Mouse (Mus musculus): Measurements from ENCODE around the gene Tsga10ip. TPM values are rescaled to one million over a fixed set of nuclear protein-coding genes. Genes with fewer than 3 reads are reported as not detected.
"Not testable (repeated sequence)": the region's sequence is repeated elsewhere in the genome, so short reads cannot be mapped to it uniquely, and the experiment has no call there.

Tsga10ip gene
- polyA plus RNA-seq, 1 experiment from 2014 or later = not detected

- peaks cover 33% of the 10 kb centered on the region for H3K4me1 ChIP-seq
- no peak overlapping the region for H3K4me3 ChIP-seq
- H3K9ac ChIP-seq = no peak overlapping the region
- H3K4me2 ChIP-seq = no peak overlapping the region
- H3K9me3 ChIP-seq = no peaks in the 10 kb centered on the region
- peaks cover 11% of the 10 kb centered on the region; the same call in 1 of the 2 replicates for H3K36me3 ChIP-seq (replicated peaks)
- WGBS = 89% methylated on average over 5 of the region's 5 CpGs
- ATAC-seq (replicated peaks) = no peak
- no peaks in the 10 kb centered on the region for H3K27me3 ChIP-seq (replicated peaks)
- H3K27ac ChIP-seq = no peak overlapping the region
These were observed 19.5 kb upstream of the Tsga10ip start for GRCm38 (mm10) chr19:5421784-5422183.

- Histone ChIP-seq H3K27ac (no peak overlapping the region), H3K9me3 (no peaks in the 10 kb centered on the region), H3K36me3 (replicated peaks) (0 out of 2 replicates have a peak, but pooled peaks cover 4% of the 10 kb centered on the region), H3K9ac (no peak overlapping the region), H3K27me3 (replicated peaks) (no peaks in the 10 kb centered on the region), H3K4me3 (no peak overlapping the region), H3K4me1 (peaks cover 21% of the 10 kb centered on the region), H3K4me2 (no peak overlapping the region)
- no peak for ATAC-seq (replicated peaks)
- WGBS = 93% methylated on average over 6 of the region's 6 CpGs
These were observed 18.3 kb upstream of the Tsga10ip start for GRCm38 (mm10) chr19:5420579-5420978.

DNA sequence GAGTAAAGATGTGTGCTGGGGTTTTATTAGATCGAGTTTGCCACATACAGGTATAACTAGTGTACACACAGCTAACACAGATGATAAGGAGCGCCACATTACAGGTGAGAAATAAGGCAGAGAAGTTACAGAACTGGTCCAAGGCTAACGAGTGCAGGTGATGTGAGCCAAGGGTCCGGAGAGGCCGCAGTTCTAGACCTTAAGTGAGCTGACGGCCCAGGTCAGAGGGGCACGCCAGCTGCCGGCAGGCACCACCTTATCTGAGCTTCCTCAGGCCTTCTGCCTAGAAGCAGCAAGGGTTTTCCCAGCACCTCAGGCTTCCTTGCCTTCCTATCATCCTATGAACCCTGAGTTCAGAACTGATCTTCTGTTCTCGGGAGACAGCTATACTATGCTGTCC is 17.3 kb upstream of the Tsga10ip start:
- Histone ChIP-seq H3K27me3 (replicated peaks) (no peaks in the 10 kb centered on the region), H3K4me2 (no peak overlapping the region), H3K9me3 (no peaks in the 10 kb centered on the region), H3K27ac (no peak overlapping the region), H3K4me1 (peaks cover 21% of the 10 kb centered on the region), H3K36me3 (replicated peaks) (0 out of 2 replicates have a peak, but pooled peaks cover 4% of the 10 kb centered on the region), H3K9ac (no peak overlapping the region), H3K4me3 (no peak overlapping the region)
- 89% methylated on average over 9 of the region's 9 CpGs for WGBS
- ATAC-seq (replicated peaks) = no peak

DNA sequence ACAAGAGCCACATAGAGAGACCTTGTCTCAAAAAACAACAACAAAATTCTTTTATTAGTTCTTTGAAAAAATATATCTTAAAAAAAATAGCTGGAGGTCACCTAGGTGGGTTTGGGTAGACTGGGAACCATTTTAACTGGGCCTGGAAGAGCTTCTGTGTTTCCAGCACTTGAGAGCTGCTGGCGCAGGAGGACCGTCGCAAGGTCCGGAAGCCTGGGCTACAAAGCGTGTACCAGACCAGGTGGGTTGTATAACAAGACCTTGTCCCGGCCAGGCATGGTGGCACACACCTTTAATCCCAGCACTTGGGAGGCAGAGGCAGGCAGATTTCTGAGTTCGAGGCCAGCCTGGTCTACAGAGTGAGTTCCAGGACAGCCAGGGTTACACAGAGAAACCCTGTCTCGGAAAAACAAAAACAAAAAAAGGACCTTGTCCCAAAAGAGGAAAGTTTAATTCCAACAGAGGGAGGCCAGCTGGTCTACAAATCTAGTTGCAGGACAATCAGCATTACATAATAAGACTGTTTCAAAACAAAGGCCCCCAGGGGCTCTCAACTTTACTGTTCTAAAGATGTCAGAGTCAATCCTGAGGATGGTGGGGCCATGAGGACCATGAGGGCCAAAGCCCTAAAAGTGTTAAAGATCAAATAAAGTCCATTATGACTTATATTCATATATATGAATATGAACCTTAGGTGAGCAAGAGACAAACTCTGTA is 16.6 kb upstream of the Tsga10ip start:
- 92% methylated on average over 8 of the region's 8 CpGs for WGBS
- Histone ChIP-seq H3K36me3 (replicated peaks) (0 out of 2 replicates have a peak, but pooled peaks cover 4% of the 10 kb centered on the region), H3K27ac (no peak overlapping the region), H3K9me3 (no peaks in the 10 kb centered on the region), H3K9ac (no peak overlapping the region), H3K27me3 (replicated peaks) (no peaks in the 10 kb centered on the region), H3K4me2 (no peak overlapping the region), H3K4me3 (no peak overlapping the region), H3K4me1 (peaks cover 21% of the 10 kb centered on the region)
- ATAC-seq (replicated peaks) = no peak

DNA sequence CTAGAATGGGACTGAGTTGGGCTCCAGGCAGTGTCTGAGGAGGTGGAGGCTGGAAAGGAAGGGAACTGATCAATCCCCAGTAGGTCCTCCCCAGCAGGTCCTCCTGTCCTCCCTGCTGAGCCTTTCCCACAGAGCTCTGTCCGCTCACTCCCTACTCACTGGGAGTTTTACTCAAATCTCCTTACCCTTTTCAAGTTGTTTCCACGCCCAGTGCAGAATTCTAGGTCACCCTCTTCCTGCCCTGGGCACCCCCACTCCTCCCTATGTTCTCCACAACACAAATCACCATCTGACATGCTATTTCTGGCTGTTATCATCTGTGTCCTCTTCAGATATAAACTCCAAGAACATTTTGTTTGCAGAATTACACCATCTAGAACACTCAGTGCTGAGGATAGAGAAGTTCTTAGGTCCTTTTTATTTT is 12.2 kb upstream of the Tsga10ip start:
- Histone ChIP-seq H3K9me3 (no peaks in the 10 kb centered on the region), H3K27me3 (replicated peaks) (no peaks in the 10 kb centered on the region), H3K4me2 (no peak overlapping the region), H3K27ac (no peak overlapping the region), H3K4me3 (no peak overlapping the region), H3K36me3 (replicated peaks) (no peaks in the 10 kb centered on the region), H3K4me1 (no peaks in the 10 kb centered on the region), H3K9ac (no peak overlapping the region)
- no peak for ATAC-seq (replicated peaks)
- 69% methylated on average over 2 of the region's 2 CpGs for WGBS

GRCm38 (mm10) chr19:5413840-5414239 is 11.5 kb upstream of the Tsga10ip start:
- H3K36me3 ChIP-seq (replicated peaks) = no peaks in the 10 kb centered on the region
- 70% methylated on average over 4 of the region's 4 CpGs for WGBS
- H3K9me3 ChIP-seq = no peaks in the 10 kb centered on the region
- no peak overlapping the region for H3K27ac ChIP-seq
- ATAC-seq (replicated peaks) = no peak
- no peak overlapping the region for H3K4me2 ChIP-seq
- no peak overlapping the region for H3K4me3 ChIP-seq
- no peaks in the 10 kb centered on the region for H3K4me1 ChIP-seq
- no peaks in the 10 kb centered on the region for H3K27me3 ChIP-seq (replicated peaks)
- H3K9ac ChIP-seq = no peak overlapping the region

DNA sequence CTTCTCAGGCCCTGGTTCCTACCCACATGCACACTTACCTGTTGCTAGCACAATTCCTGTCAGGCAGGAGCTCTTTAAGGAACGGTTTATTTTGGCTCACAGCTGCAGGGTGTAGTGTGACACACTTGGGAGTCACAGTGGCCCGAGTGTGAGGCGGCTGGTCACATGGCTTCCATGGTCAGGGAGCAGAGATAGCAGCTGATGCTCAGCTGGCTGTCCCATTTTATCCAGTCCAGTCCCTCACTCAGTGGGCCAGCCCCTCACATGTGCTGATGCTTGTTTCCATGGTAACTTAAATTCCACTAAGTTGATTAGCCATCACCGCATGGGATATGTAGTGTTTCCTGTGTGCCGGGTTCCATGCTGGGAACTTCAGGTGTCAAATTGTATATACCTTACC is 9.6 kb upstream of the Tsga10ip start:
- Histone ChIP-seq H3K4me2 (no peak overlapping the region), H3K4me3 (no peak overlapping the region), H3K4me1 (peaks cover 13% of the 10 kb centered on the region), H3K27me3 (replicated peaks) (no peaks in the 10 kb centered on the region), H3K9me3 (no peaks in the 10 kb centered on the region), H3K27ac (no peak overlapping the region), H3K9ac (no peak overlapping the region), H3K36me3 (replicated peaks) (no peaks in the 10 kb centered on the region)
- WGBS = 74% methylated on average over 5 of the region's 5 CpGs
- no peak for ATAC-seq (replicated peaks)

GRCm38 (mm10) chr19:5410641-5411040 is 8.3 kb upstream of the Tsga10ip start:
- Histone ChIP-seq H3K9ac (no peak overlapping the region), H3K36me3 (replicated peaks) (no peaks in the 10 kb centered on the region), H3K4me2 (no peak overlapping the region), H3K9me3 (no peaks in the 10 kb centered on the region), H3K27me3 (replicated peaks) (no peaks in the 10 kb centered on the region), H3K4me1 (peaks cover 16% of the 10 kb centered on the region), H3K27ac (no peak overlapping the region), H3K4me3 (no peak overlapping the region)
- 88% methylated on average over 5 of the region's 5 CpGs for WGBS
- ATAC-seq (replicated peaks) = no peak

DNA sequence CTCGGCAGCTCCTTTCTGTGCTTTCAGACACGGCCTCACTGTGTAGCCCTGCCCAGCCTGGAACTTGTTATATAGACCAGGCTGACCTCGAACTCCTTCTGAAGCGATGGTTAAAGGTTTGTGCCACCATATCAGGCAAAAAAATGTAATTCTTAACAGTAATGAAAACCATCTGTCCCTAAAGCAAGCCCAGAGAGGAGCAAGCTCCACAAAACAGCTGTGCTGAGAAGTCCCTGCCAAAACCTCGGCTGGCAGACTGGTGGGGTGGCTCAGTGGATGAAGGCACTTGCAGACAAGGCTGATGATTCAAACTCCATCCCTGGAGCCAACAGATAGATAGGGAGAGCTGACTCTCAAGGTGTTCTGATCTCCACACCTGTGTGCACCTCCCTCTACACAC is 6.7 kb upstream of the Tsga10ip start:
- Histone ChIP-seq H3K4me3 (no peak overlapping the region), H3K4me2 (no peak overlapping the region), H3K27me3 (replicated peaks) (no peaks in the 10 kb centered on the region), H3K4me1 (peaks cover 17% of the 10 kb centered on the region), H3K36me3 (replicated peaks) (no peaks in the 10 kb centered on the region), H3K27ac (no peak overlapping the region), H3K9me3 (no peaks in the 10 kb centered on the region), H3K9ac (no peak overlapping the region)
- no peak for ATAC-seq (replicated peaks)
- WGBS = 79% methylated on average over 5 of the region's 5 CpGs

- Histone ChIP-seq H3K4me2 (peak overlapping the region; percentile 82; the same call in 1 of the 2 replicates), H3K9ac (no peak overlapping the region), H3K36me3 (replicated peaks) (no peaks in the 10 kb centered on the region), H3K27me3 (replicated peaks) (no peaks in the 10 kb centered on the region), H3K4me1 (peaks cover 17% of the 10 kb centered on the region), H3K4me3 (no peak overlapping the region), H3K9me3 (no peaks in the 10 kb centered on the region), H3K27ac (no peak overlapping the region)
- no peak for ATAC-seq (replicated peaks)
- WGBS = 88% methylated on average over 13 of the region's 13 CpGs
These were observed 6.0 kb upstream of the Tsga10ip start for GRCm38 (mm10) chr19:5408057-5409001.

DNA sequence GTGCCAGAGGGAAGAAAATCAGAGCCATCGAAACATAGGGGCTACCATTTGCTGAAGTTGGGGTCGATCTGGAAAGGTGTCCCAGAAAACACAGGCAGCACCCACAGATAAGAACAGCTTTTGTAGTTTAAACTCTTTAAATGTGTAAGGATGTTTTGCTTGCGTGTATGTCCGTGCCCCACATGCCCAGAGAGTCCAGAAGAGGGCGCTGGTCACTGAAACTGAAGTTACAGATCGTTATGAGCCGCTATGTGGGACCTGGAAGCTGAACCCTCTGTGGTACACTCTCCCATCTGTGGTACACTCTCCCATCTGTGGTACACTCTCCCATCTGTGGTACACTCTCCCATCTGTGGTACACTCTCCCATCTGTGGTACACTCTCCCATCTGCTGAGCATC is 4.8 kb upstream of the Tsga10ip start:
- Histone ChIP-seq H3K4me2 (peak overlapping the region; percentile 82), H3K4me1 (peaks cover 17% of the 10 kb centered on the region), H3K27ac (peak overlapping the region; percentile 88), H3K9me3 (no peaks in the 10 kb centered on the region), H3K4me3 (peak overlapping the region; percentile 66), H3K9ac (peak overlapping the region; percentile 75), H3K36me3 (replicated peaks) (no peaks in the 10 kb centered on the region), H3K27me3 (replicated peaks) (no peaks in the 10 kb centered on the region)
- ATAC-seq (replicated peaks) = peak; percentile 72
- 21% methylated on average over 7 of the region's 7 CpGs for WGBS

GRCm38 (mm10) chr19:5406531-5407126 is 4.3 kb upstream of the Tsga10ip start:
- 21% methylated on average over 25 of the region's 25 CpGs for WGBS

More at GRCm38 (mm10) chr19:5406531-5407126, 4.3 kb upstream of the Tsga10ip start:
- not testable (repeated sequence) for H3K27me3 ChIP-seq (replicated peaks); H3K36me3 ChIP-seq (replicated peaks); H3K9me3 ChIP-seq
- Histone ChIP-seq H3K9ac (peak overlapping the region; percentile 75), H3K4me3 (peak overlapping the region; percentile 66), H3K27ac (peak overlapping the region; percentile 88), H3K4me1 (peaks cover 17% of the 10 kb centered on the region), H3K4me2 (peak overlapping the region; percentile 82)
- peak; percentile 92 for ATAC-seq (replicated peaks)
